In the genomic region with DNA sequence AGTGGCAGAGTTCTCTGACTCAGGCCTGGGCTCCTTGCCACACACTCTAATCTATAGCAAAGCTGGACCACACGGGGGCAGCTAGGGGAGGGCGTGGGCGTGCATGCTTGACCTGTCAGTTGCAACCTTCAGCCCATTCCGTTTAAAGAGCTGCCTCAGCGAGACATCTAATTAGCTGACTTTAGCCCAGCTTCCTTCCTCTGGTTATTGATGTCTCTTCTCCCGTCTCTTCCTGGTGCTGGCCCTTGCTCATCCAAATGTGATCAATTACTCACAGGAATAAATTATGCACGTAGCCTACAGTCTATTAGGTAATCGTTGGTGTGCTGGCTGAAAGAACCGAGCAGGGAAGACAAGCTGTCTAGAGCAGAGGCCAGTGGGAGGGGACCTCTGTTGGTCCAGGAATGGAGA, we compare ENCODE assay signal across 10 mouse cellular contexts.
DNase-seq lines count a peak whose midpoint lies in the region; ATAC-seq and TF ChIP-seq lines count a peak whose summit lies in the region.
"Had no signal": no experiment of that assay in that cellular context is flagged by ENCODE, and none has a peak within 500 bp of the region (broad histone marks: within the 10 kb centered on the region; RNA-seq: fewer than 3 reads in every experiment).

No protein-coding gene starts in this region.

- H3K9ac ChIP-seq in forebrain, embryonic 14.5 days (ENCODE audit: low read length) = no peak overlapping the region
- no peak overlapping the region for H3K9ac ChIP-seq in forebrain, postnatal 0 days
- H3K9ac ChIP-seq in neural tube, embryonic 11.5 days (ENCODE audit: low read length) = no peak overlapping the region
- no peak overlapping the region for H3K9ac ChIP-seq in neural tube, embryonic 15.5 days (replicated peaks)
- no peak overlapping the region for H3K9ac ChIP-seq in embryonic facial prominence, embryonic 14.5 days (ENCODE audit: low read depth, low read length)
- no peak overlapping the region for H3K9ac ChIP-seq in midbrain, embryonic 15.5 days
- H3K9ac ChIP-seq: embryonic facial prominence, embryonic 13.5 days; lung, embryonic 15.5 days had no signal

- no peak overlapping the region for H3K27ac ChIP-seq in forebrain, embryonic 14.5 days (ENCODE audit: low read depth, low read length)
- H3K27ac ChIP-seq in forebrain, postnatal 0 days (ENCODE audit: low read depth, low read length) = no peak overlapping the region
- H3K27ac ChIP-seq in neural tube, embryonic 11.5 days (ENCODE audit: low read depth, low read length) = no peak overlapping the region
- no peak overlapping the region for H3K27ac ChIP-seq in neural tube, embryonic 15.5 days (replicated peaks)
- no peak overlapping the region for H3K27ac ChIP-seq in embryonic facial prominence, embryonic 14.5 days (replicated peaks; ENCODE audit: low read depth, low read length)
- H3K27ac ChIP-seq in midbrain, embryonic 15.5 days = no peak overlapping the region
- H3K27ac ChIP-seq: embryonic facial prominence, embryonic 13.5 days; lung, embryonic 15.5 days had no signal

- no peaks in the 10 kb centered on the region for H3K36me3 ChIP-seq in forebrain, embryonic 14.5 days (ENCODE audit: control insufficient read depth, insufficient read depth, low read length)
- no peaks in the 10 kb centered on the region for H3K36me3 ChIP-seq in forebrain, postnatal 0 days (ENCODE audit: insufficient read depth)
- no peaks in the 10 kb centered on the region for H3K36me3 ChIP-seq in neural tube, embryonic 11.5 days (ENCODE audit: control insufficient read depth, insufficient read depth, low read length)
- no peaks in the 10 kb centered on the region for H3K36me3 ChIP-seq in neural tube, embryonic 15.5 days
- no peaks in the 10 kb centered on the region for H3K36me3 ChIP-seq in embryonic facial prominence, embryonic 14.5 days (ENCODE audit: control insufficient read depth, insufficient read depth, low read length)
- H3K36me3 ChIP-seq in midbrain, embryonic 15.5 days (replicated peaks) = no peaks in the 10 kb centered on the region
- H3K36me3 ChIP-seq: embryonic facial prominence, embryonic 13.5 days; lung, embryonic 15.5 days had no signal

- WGBS in forebrain, embryonic 14.5 days = 9% methylated on average over 9 of the region's 9 CpGs
- WGBS in forebrain, postnatal 0 days = 9% methylated on average over 9 of the region's 9 CpGs
- 14% methylated on average over 9 of the region's 9 CpGs for WGBS in neural tube, embryonic 11.5 days
- WGBS in neural tube, embryonic 15.5 days = 11% methylated on average over 9 of the region's 9 CpGs
- WGBS in embryonic facial prominence, embryonic 14.5 days = 21% methylated on average over 9 of the region's 9 CpGs
- WGBS in midbrain, embryonic 15.5 days = 17% methylated on average over 9 of the region's 9 CpGs

- DNase-seq in forebrain, embryonic 14.5 days (ENCODE audit: low spot score) = peak; percentile 32
- no peak for DNase-seq in forebrain, postnatal 0 days
- peak; percentile 30 for DNase-seq in neural tube, embryonic 11.5 days (ENCODE audit: low spot score)
- peak; percentile 53 for DNase-seq in embryonic facial prominence, embryonic 14.5 days (ENCODE audit: low spot score)
- DNase-seq in retina, postnatal 1 day = peak; percentile 71
- DNase-seq in cerebellum, adult 9-10 months = no peak

- no peak overlapping the region for H3K4me2 ChIP-seq in forebrain, embryonic 14.5 days (ENCODE audit: low read length)
- no peak overlapping the region for H3K4me2 ChIP-seq in forebrain, postnatal 0 days (ENCODE audit: low read depth)
- H3K4me2 ChIP-seq in neural tube, embryonic 11.5 days (ENCODE audit: low read depth) = no peak overlapping the region
- no peak overlapping the region for H3K4me2 ChIP-seq in neural tube, embryonic 15.5 days
- H3K4me2 ChIP-seq in embryonic facial prominence, embryonic 14.5 days (ENCODE audit: low read depth, low read length) = no peak overlapping the region
- no peak overlapping the region for H3K4me2 ChIP-seq in midbrain, embryonic 15.5 days
- H3K4me2 ChIP-seq: embryonic facial prominence, embryonic 13.5 days; lung, embryonic 15.5 days had no signal

- H3K4me1 ChIP-seq in forebrain, embryonic 14.5 days (ENCODE audit: control insufficient read depth, insufficient read depth, low read length) = peaks cover 8% of the 10 kb centered on the region; the same call in 1 of the 2 replicates
- H3K4me1 ChIP-seq in forebrain, postnatal 0 days (ENCODE audit: insufficient read depth) = no peaks in the 10 kb centered on the region
- H3K4me1 ChIP-seq in neural tube, embryonic 11.5 days (ENCODE audit: control insufficient read depth, insufficient read depth, low read length) = peaks cover 7% of the 10 kb centered on the region; the same call in 1 of the 2 replicates
- peaks cover 14% of the 10 kb centered on the region for H3K4me1 ChIP-seq in neural tube, embryonic 15.5 days
- H3K4me1 ChIP-seq in embryonic facial prominence, embryonic 14.5 days (ENCODE audit: control insufficient read depth, insufficient read depth, low read length) = peaks cover 31% of the 10 kb centered on the region
- H3K4me1 ChIP-seq in midbrain, embryonic 15.5 days = peaks cover 17% of the 10 kb centered on the region; the same call in 1 of the 2 replicates

- no peaks in the 10 kb centered on the region for H3K27me3 ChIP-seq in forebrain, embryonic 14.5 days (replicated peaks; ENCODE audit: control insufficient read depth, insufficient read depth, low read length)
- H3K27me3 ChIP-seq in forebrain, postnatal 0 days (ENCODE audit: insufficient read depth, low read length) = no peaks in the 10 kb centered on the region; the same call in 1 of the 2 replicates
- no peaks in the 10 kb centered on the region for H3K27me3 ChIP-seq in neural tube, embryonic 11.5 days (ENCODE audit: control insufficient read depth, insufficient read depth, low read length)
- peaks cover 19% of the 10 kb centered on the region for H3K27me3 ChIP-seq in neural tube, embryonic 15.5 days (replicated peaks)
- H3K27me3 ChIP-seq in embryonic facial prominence, embryonic 14.5 days (replicated peaks; ENCODE audit: control insufficient read depth, insufficient read depth, low read length) = peaks cover 7% of the 10 kb centered on the region; the same call in 1 of the 2 replicates
- peaks cover 18% of the 10 kb centered on the region; the same call in 1 of the 2 replicates for H3K27me3 ChIP-seq in midbrain, embryonic 15.5 days (replicated peaks)

- no peak overlapping the region for H3K4me3 ChIP-seq in forebrain, embryonic 14.5 days (ENCODE audit: low read depth, low read length)
- H3K4me3 ChIP-seq in forebrain, postnatal 0 days (ENCODE audit: low read depth, low read length) = no peak overlapping the region
- no peak overlapping the region for H3K4me3 ChIP-seq in neural tube, embryonic 11.5 days (ENCODE audit: low read depth, low read length)
- no peak overlapping the region for H3K4me3 ChIP-seq in neural tube, embryonic 15.5 days (replicated peaks)
- no peak overlapping the region for H3K4me3 ChIP-seq in embryonic facial prominence, embryonic 14.5 days (ENCODE audit: low read depth, low read length)
- no peak overlapping the region for H3K4me3 ChIP-seq in midbrain, embryonic 15.5 days
- H3K4me3 ChIP-seq: embryonic facial prominence, embryonic 13.5 days; lung, embryonic 15.5 days had no signal

- no peaks in the 10 kb centered on the region for H3K9me3 ChIP-seq in forebrain, embryonic 14.5 days (replicated peaks; ENCODE audit: control insufficient read depth, low read length)
- no peaks in the 10 kb centered on the region for H3K9me3 ChIP-seq in forebrain, postnatal 0 days (ENCODE audit: low read length)
- H3K9me3 ChIP-seq in neural tube, embryonic 11.5 days (ENCODE audit: control insufficient read depth, low read length) = no peaks in the 10 kb centered on the region
- H3K9me3 ChIP-seq in neural tube, embryonic 15.5 days (replicated peaks) = no peaks in the 10 kb centered on the region
- no peaks in the 10 kb centered on the region for H3K9me3 ChIP-seq in embryonic facial prominence, embryonic 14.5 days (ENCODE audit: control insufficient read depth, low read length)
- H3K9me3 ChIP-seq in midbrain, embryonic 15.5 days = no peaks in the 10 kb centered on the region
- H3K9me3 ChIP-seq: embryonic facial prominence, embryonic 13.5 days; lung, embryonic 15.5 days had no signal

- TF ChIP-seq CTCF in forebrain, postnatal 0 days (IDR thresholded peaks at IDR 0.05; ENCODE audit: low read depth) = no peak

- ATAC-seq in forebrain, embryonic 14.5 days = no peak
- ATAC-seq in forebrain, postnatal 0 days = no peak
- no peak for ATAC-seq in neural tube, embryonic 11.5 days (ENCODE audit: insufficient read depth, low FRiP score, low TSS enrichment)
- no peak for ATAC-seq in neural tube, embryonic 15.5 days (ENCODE audit: low FRiP score)
- ATAC-seq in embryonic facial prominence, embryonic 14.5 days (ENCODE audit: low read depth) = no peak
- ATAC-seq in midbrain, embryonic 15.5 days (replicated peaks) = no peak

Comparison
In these comparisons a context has a peak if more than half of its experiments do, and no peak if none do; other contexts are left out.
1. DNase-seq: peak in forebrain, embryonic 14.5 days (single experiment), neural tube, embryonic 11.5 days (single experiment), embryonic facial prominence, embryonic 14.5 days (single experiment) and retina, postnatal 1 day (single experiment); none in forebrain, postnatal 0 days (single experiment) and cerebellum, adult 9-10 months (single experiment).